Mouse (Mus musculus) kidney, postnatal 0 days (tissue): ENCODE measurements at regions not wholly inside any gene's neighbourhood (a gene's known extent, or its start where the extent isn't known, plus 50 kb on each side); places are given as distances from the start of the nearest gene placed in this dataset.

Experiments used
- ATAC-seq: fragments of 200-750 bp; cut with Nextera tagmentation; replicated peaks from 2 replicates; pipeline ENCODE4 v1.8.0; 2017; ENCODE audit warnings: low read depth, moderate number of reproducible peaks, moderate TSS enrichment, moderate library complexity; ENCODE audit not compliant: low FRiP score
- DNase-seq: peaks from one replicate; pipeline ENCODE4 v3.0.0-alpha.2; 2016; ENCODE audit warnings: low spot score
- H3K27ac ChIP-seq: fragments of 300-500 bp; sonication (generic); 2 replicates; pipeline ENCODE4 v1.5.1; 2014; ENCODE audit warnings: mild to moderate bottlenecking
- H3K27me3 ChIP-seq: fragments of 300-500 bp; sonication (generic); 2 replicates; pipeline ENCODE4 v1.6.1; 2014; ENCODE audit warnings: low read length, mixed read lengths; ENCODE audit not compliant: insufficient read depth
- H3K36me3 ChIP-seq: fragments of 300-500 bp; sonication (generic); 2 replicates; pipeline ENCODE4 v1.6.1; 2014; ENCODE audit warnings: low read length, mixed read lengths; ENCODE audit not compliant: insufficient read depth
- H3K4me1 ChIP-seq: fragments of 300-500 bp; sonication (generic); replicated peaks from 2 replicates; pipeline ENCODE4 v1.6.1; 2014; ENCODE audit warnings: antibody characterized with exemption, low read length, mixed read lengths; ENCODE audit not compliant: insufficient read depth
- H3K4me2 ChIP-seq: fragments of 300-500 bp; sonication (generic); 2 replicates; pipeline ENCODE4 v1.6.1; 2014; ENCODE audit warnings: mild to moderate bottlenecking, low read length, moderate library complexity, mixed read lengths
- H3K4me3 ChIP-seq: fragments of 300-500 bp; sonication (generic); replicated peaks from 2 replicates; pipeline ENCODE4 v1.5.1; 2014; ENCODE audit warnings: low read depth, low read length
- H3K9ac ChIP-seq: fragments of 300-500 bp; sonication (generic); 2 replicates; pipeline ENCODE4 v1.6.1; 2014; ENCODE audit warnings: low read depth, low read length
- H3K9me3 ChIP-seq: fragments of 300-500 bp; sonication (generic); replicated peaks from 2 replicates; pipeline ENCODE4 v1.6.1; 2016; ENCODE audit warnings: low read length, inconsistent platforms, mixed read lengths
- CTCF ChIP-seq: IDR thresholded peaks from 2 replicates; pipeline ENCODE4 v1.5.1; 2016; ENCODE audit warnings: antibody characterized with exemption, low read depth, mild to moderate bottlenecking, moderate library complexity
- WGBS: fragments of 180-500 bp; shearing (Covaris S2); extraction: QIAGEN DNeasy Blood & Tissue Kit; methylation state at CpG from one replicate; pipeline ENCODE4 v1.1.7; 2014; 5-methylcytosine and 5-hydroxymethylcytosine counted together

DNA sequence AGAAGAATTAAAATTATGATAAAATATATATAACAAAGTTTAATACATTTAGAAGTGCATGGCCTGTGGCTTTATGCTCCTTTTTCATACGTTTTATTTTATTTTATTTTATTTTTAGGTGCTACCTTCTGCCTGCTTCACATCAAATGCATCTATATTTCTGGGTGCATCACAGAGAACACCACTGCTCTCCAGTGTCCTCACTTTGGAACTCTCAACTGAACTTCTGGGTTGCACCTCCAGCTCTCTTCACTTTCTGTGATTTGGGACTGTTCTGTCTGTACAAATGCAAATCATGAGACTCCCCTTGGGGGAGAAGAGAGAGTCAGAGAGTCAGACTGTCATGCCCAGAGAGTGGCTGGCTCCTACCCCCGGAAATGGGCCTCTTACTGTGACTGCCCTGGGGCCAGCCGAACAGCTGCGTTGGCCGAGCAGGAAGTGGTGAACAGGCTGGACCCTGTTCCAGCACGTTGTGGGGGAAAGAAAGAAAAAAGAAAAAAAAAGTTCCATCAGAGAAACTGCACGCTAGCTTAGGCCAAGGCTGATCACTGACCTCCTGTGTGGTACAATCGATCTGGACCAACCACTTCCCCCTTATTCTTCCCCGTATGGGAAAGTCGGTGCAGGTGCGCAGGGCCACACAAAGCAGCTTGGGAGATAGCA lies 111.9 kb upstream of the Id2 start:
- H3K9ac ChIP-seq: no peak overlapping the region
- H3K27ac ChIP-seq: peak overlapping the region; percentile 43
- no peak overlapping the region for H3K4me2 ChIP-seq
- ATAC-seq (peak; percentile 64), DNase-seq (no peak)
- no peaks in the 10 kb centered on the region for H3K27me3 ChIP-seq
- no peak for TF ChIP-seq CTCF
- no peaks in the 10 kb centered on the region for H3K36me3 ChIP-seq
- H3K4me1 ChIP-seq: peaks cover 9% of the 10 kb centered on the region
- 37% methylated on average over 11 of the region's 11 CpGs for WGBS
- no peak overlapping the region for H3K4me3 ChIP-seq
- no peaks in the 10 kb centered on the region for H3K9me3 ChIP-seq

DNA sequence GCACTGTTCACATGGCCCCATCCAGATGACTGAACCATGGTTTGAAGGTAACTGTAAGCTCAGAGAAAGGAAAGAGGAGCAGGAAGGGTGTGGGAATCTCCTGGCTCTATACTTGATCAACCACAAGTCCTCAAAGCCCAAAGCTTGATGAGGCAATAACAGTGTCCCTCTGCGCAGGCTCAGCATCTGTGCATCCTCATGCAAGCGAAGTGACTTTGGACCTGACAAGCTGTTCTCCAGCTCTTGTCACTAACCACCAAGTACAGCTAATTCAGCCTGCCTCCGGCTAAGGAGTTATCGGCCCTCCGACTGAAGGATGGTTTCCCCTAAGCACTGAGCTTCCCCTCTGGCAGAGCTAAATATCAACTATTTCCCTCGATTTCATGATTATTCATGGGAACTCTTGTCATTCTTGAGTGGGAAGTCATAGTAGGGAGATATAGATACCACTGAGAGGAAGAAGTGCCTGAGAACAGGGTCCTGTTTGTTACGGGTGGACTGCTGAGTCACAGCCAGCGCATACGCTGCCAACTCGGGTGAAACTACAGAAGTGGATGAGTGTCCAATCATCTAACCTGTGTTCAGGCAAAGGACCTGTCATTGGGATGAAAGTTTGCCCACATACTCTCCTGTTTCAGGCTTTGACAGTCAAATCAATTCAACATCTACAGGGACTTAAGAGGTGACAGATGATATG lies 106.6 kb upstream of the Id2 start:
- no peak for TF ChIP-seq CTCF
- ATAC-seq: no peak
- no peaks in the 10 kb centered on the region for H3K36me3 ChIP-seq
- WGBS: 88% methylated on average over 10 of the region's 10 CpGs
- no peaks in the 10 kb centered on the region for H3K27me3 ChIP-seq
- DNase-seq: no peak
- no peaks in the 10 kb centered on the region for H3K9me3 ChIP-seq
- H3K4me3 ChIP-seq: no peak overlapping the region
- H3K4me2 ChIP-seq: no peak overlapping the region
- no peak overlapping the region for H3K9ac ChIP-seq
- H3K4me1 ChIP-seq: peaks cover 2% of the 10 kb centered on the region; the same call in 1 of the 2 replicates
- H3K27ac ChIP-seq: no peak overlapping the region

- peaks cover 6% of the 10 kb centered on the region; the same call in 1 of the 2 replicates for H3K4me1 ChIP-seq
- DNase-seq (no peak), ATAC-seq (no peak)
- H3K9me3 ChIP-seq: no peaks in the 10 kb centered on the region
- no peaks in the 10 kb centered on the region for H3K36me3 ChIP-seq
- TF ChIP-seq CTCF: no peak
- H3K4me2 ChIP-seq: no peak overlapping the region
- H3K9ac ChIP-seq: no peak overlapping the region
- WGBS: 82% methylated on average over 4 of the region's 4 CpGs
- no peak overlapping the region for H3K27ac ChIP-seq
- H3K4me3 ChIP-seq: no peak overlapping the region
- H3K27me3 ChIP-seq: no peaks in the 10 kb centered on the region
Observed at GRCm38 (mm10) chr12:25200161-25200560, 103.2 kb upstream of the Id2 start.

- no peak for TF ChIP-seq CTCF
- no peak overlapping the region for H3K4me3 ChIP-seq
- no peak overlapping the region for H3K27ac ChIP-seq
- ATAC-seq: no peak; the same call in 1 of the 2 replicates
- H3K9me3 ChIP-seq: no peaks in the 10 kb centered on the region
- WGBS: 6% methylated on average over 3 of the region's 4 CpGs
- no peaks in the 10 kb centered on the region for H3K27me3 ChIP-seq
- no peak overlapping the region for H3K9ac ChIP-seq
- no peaks in the 10 kb centered on the region for H3K36me3 ChIP-seq
- H3K4me2 ChIP-seq: no peak overlapping the region
- peak; percentile 79 for DNase-seq
- H3K4me1 ChIP-seq: peaks cover 6% of the 10 kb centered on the region; the same call in 1 of the 2 replicates
Observed at GRCm38 (mm10) chr12:25197757-25198156, 100.8 kb upstream of the Id2 start.

- TF ChIP-seq CTCF: no peak
- no peaks in the 10 kb centered on the region for H3K27me3 ChIP-seq
- no peak for DNase-seq
- no peaks in the 10 kb centered on the region for H3K36me3 ChIP-seq
- H3K9me3 ChIP-seq: no peaks in the 10 kb centered on the region
- H3K9ac ChIP-seq: no peak overlapping the region
- no peak overlapping the region for H3K27ac ChIP-seq
- no peak overlapping the region for H3K4me3 ChIP-seq
- 78% methylated on average over 4 of the region's 4 CpGs for WGBS
- ATAC-seq: no peak
- H3K4me1 ChIP-seq: peaks cover 6% of the 10 kb centered on the region; the same call in 1 of the 2 replicates
- H3K4me2 ChIP-seq: no peak overlapping the region
Observed at GRCm38 (mm10) chr12:25196022-25196421, 99.1 kb upstream of the Id2 start.

GRCm38 (mm10) chr12:25192216-25192615 lies 95.3 kb upstream of the Id2 start:
- no peak overlapping the region for H3K27ac ChIP-seq
- H3K27me3 ChIP-seq: no peaks in the 10 kb centered on the region
- H3K36me3 ChIP-seq: no peaks in the 10 kb centered on the region
- ATAC-seq: no peak
- TF ChIP-seq CTCF: no peak
- 0 out of 2 replicates have a peak, but pooled peaks cover 3% of the 10 kb centered on the region for H3K4me1 ChIP-seq
- no peak overlapping the region for H3K4me2 ChIP-seq
- WGBS: 87% methylated on average over 6 of the region's 6 CpGs
- H3K4me3 ChIP-seq: no peak overlapping the region
- DNase-seq: no peak
- H3K9me3 ChIP-seq: no peaks in the 10 kb centered on the region
- no peak overlapping the region for H3K9ac ChIP-seq
